Mouse (Mus musculus) forebrain, embryonic 14.5 days (tissue): ENCODE results near the gene Nme6. TPM values are rescaled to one million over a fixed set of nuclear protein-coding genes. Genes with fewer than 3 reads are reported as not detected.

ENCODE experiments used
- ATAC-seq: fragments of 200-750 bp; cut with Nextera tagmentation; 2 replicates; pipeline ENCODE4 v1.8.0; 2017; ENCODE audit warnings: mild to moderate bottlenecking, moderate library complexity
- DNase-seq: peaks from one replicate; pipeline ENCODE4 v3.0.0-alpha.2; 2015; ENCODE audit warnings: low spot score
- H3K27ac ChIP-seq: fragments of 300-500 bp; sonication (generic); 2 replicates; pipeline ENCODE4 v1.5.1; 2014; ENCODE audit warnings: low read depth, mild to moderate bottlenecking, control low read depth, low read length, moderate library complexity
- H3K27me3 ChIP-seq: fragments of 300-500 bp; sonication (generic); replicated peaks from 2 replicates; pipeline ENCODE4 v1.6.1; 2014; ENCODE audit warnings: low read length, control low read depth, mixed read lengths; ENCODE audit not compliant: control insufficient read depth, insufficient read depth
- H3K36me3 ChIP-seq: fragments of 300-500 bp; sonication (generic); 2 replicates; pipeline ENCODE4 v1.6.1; 2014; ENCODE audit warnings: low read length, control low read depth; ENCODE audit not compliant: control insufficient read depth, insufficient read depth
- H3K4me1 ChIP-seq: fragments of 300-500 bp; sonication (generic); 2 replicates; pipeline ENCODE4 v1.6.1; 2014; ENCODE audit warnings: antibody characterized with exemption, low read length, control low read depth; ENCODE audit not compliant: control insufficient read depth, insufficient read depth
- H3K4me2 ChIP-seq: fragments of 300-500 bp; sonication (generic); 2 replicates; pipeline ENCODE4 v1.6.1; 2014; ENCODE audit warnings: mild to moderate bottlenecking, control low read depth, low read length
- H3K4me3 ChIP-seq: fragments of 300-500 bp; sonication (generic); 2 replicates; pipeline ENCODE4 v1.5.1; 2014; ENCODE audit warnings: low read depth, low read length, control low read depth
- H3K9ac ChIP-seq: fragments of 300-500 bp; sonication (generic); 2 replicates; pipeline ENCODE4 v1.6.1; 2014; ENCODE audit warnings: mild to moderate bottlenecking, low read length, control low read depth, moderate library complexity
- H3K9me3 ChIP-seq: fragments of 300-500 bp; sonication (generic); replicated peaks from 2 replicates; pipeline ENCODE4 v1.6.1; 2016; ENCODE audit warnings: low read length, control low read depth, mixed read lengths; ENCODE audit not compliant: control insufficient read depth
- WGBS: fragments of 180-500 bp; shearing (Covaris S2); extraction: QIAGEN DNeasy Blood & Tissue Kit; methylation state at CpG from one replicate; pipeline ENCODE4 v1.1.7; 2014; 5-methylcytosine and 5-hydroxymethylcytosine counted together
- polyA plus RNA-seq: library from polyadenylated mRNA; unstranded; fragments of >200 nt; fragmentation: Nextera tagmentation; extraction: Ambion mirVana; gene quantifications from 2 replicates; pipeline ENCODE4 v1.2.1, GENCODE M21; 2014

Nme6 gene
- polyA plus RNA-seq, 1 experiment from 2014 or later, result 84.7 TPM

DNA sequence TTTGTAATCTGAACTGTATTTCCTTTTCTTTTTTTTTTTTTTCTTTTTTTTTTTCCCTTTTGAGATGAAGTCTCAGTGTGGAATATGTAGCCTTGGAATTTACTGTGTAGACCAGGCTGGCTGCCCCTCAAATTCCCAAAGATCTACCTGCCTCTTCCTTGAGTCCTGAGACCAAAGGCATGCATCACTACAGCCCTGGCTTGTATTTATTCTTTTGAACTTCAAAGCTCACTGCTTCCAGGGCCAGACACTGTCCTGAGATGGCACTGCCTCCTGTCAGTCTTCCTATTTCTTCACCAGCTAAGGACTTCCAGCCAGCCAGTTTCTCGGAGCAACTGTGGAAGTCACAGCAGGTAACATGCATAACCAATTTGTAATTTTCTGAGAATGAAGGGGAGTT lies 20.6 kb upstream of the Nme6 start, which contains the start of gene Spink8:
TSS of gene Spink8 (plus strand) at position 301 of the 400 bp plus-strand sequence.
- DNase-seq (no peak), ATAC-seq (no peak)
- WGBS, result 86% methylated on average over 1 of the region's 1 CpGs
- Histone ChIP-seq H3K4me2 (no peak within 1 kb of the TSS), H3K27me3 (no peaks in the 10 kb centered on the region), H3K4me1 (no peaks in the 10 kb centered on the region), H3K36me3 (no peaks in the 10 kb centered on the region), H3K4me3 (no peak within 1 kb of the TSS), H3K9ac (no peak within 1 kb of the TSS), H3K9me3 (no peaks in the 10 kb centered on the region), H3K27ac (no peak within 1 kb of the TSS)

DNA sequence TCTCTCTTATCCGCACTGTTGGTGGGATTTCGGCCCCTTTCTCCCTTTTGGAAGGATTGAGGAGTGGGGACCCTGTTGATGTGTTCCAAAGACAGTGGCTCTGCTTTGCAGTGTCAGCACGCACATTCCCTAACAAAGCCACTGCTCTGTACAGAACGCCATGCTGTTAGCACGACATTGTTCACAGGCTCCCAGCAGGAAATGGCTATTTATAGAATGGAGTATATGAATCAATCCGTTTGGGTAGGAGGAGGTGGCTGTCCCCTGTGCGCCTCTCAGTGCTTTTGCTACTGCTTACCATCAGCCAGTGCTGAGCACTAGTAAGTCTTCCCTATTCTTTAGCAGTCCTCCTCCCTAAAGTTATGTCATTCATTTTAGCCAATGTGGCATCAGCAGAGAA lies 19.1 kb upstream of the Nme6 start:
- Histone ChIP-seq H3K4me1 (no peaks in the 10 kb centered on the region), H3K27ac (0 out of 2 replicates have a peak overlapping the region, but pooled peaks have one; percentile 27), H3K36me3 (no peaks in the 10 kb centered on the region), H3K9me3 (no peaks in the 10 kb centered on the region), H3K27me3 (no peaks in the 10 kb centered on the region), H3K4me3 (no peak overlapping the region), H3K4me2 (no peak overlapping the region), H3K9ac (0 out of 2 replicates have a peak overlapping the region, but pooled peaks have one; percentile 8)
- DNase-seq, result peak; percentile 41
- WGBS, result 40% methylated on average over 7 of the region's 7 CpGs
- ATAC-seq, result no peak

DNA sequence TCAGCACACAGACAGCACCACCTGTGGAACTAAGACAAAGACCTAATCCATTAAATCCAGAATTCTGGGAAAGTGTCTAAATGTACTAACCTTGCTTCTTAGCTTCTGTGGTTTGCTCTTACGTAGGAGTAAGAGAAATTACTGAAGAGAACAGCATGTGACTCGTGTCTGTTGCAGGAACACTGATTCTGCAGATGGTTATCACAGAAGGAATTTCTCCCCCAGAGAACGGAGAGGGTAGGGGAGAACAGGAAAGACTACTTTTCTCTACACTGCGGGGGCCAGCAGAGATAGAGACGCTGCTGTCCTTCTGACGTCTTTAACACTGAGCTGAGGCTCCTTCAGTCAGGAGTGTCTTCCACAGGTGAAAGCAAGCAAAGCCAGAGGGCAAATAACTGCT lies 16.2 kb upstream of the Nme6 start:
- no peak overlapping the region for H3K9ac ChIP-seq
- WGBS, result 71% methylated on average over 6 of the region's 6 CpGs
- no peak for ATAC-seq

DNA sequence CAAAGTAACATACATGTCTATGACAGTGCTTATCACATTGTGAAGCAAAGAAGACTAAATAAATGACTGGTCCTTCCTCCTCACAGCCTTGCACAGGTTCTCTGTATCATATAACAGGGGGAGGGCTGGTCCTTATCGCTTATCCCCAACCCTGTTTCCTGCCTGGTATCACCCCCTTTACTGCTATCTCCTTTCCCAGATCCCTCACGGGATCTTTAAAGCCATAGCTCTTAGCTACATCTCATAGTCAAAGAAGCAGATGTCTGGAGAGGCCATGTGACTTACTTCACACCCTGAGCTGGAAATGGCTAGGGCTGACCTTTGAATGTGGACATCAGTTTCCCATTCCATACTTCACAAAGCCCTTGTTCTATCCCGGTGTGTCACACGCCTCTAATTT lies 6.8 kb upstream of the Nme6 start:
- Histone ChIP-seq H3K36me3 (no peaks in the 10 kb centered on the region), H3K9me3 (no peaks in the 10 kb centered on the region), H3K27me3 (no peaks in the 10 kb centered on the region), H3K9ac (no peak overlapping the region), H3K4me3 (no peak overlapping the region), H3K4me1 (no peaks in the 10 kb centered on the region), H3K4me2 (no peak overlapping the region), H3K27ac (no peak overlapping the region)
- DNase-seq (no peak), ATAC-seq (no peak)
- WGBS, result 80% methylated on average over 4 of the region's 4 CpGs

More for the DNA sequence above, 16.2 kb upstream of the Nme6 start:
- Histone ChIP-seq H3K27ac (no peak overlapping the region), H3K36me3 (no peaks in the 10 kb centered on the region), H3K4me1 (no peaks in the 10 kb centered on the region), H3K4me2 (no peak overlapping the region), H3K27me3 (no peaks in the 10 kb centered on the region), H3K9me3 (no peaks in the 10 kb centered on the region), H3K4me3 (no peak overlapping the region)
- DNase-seq, result no peak

DNA sequence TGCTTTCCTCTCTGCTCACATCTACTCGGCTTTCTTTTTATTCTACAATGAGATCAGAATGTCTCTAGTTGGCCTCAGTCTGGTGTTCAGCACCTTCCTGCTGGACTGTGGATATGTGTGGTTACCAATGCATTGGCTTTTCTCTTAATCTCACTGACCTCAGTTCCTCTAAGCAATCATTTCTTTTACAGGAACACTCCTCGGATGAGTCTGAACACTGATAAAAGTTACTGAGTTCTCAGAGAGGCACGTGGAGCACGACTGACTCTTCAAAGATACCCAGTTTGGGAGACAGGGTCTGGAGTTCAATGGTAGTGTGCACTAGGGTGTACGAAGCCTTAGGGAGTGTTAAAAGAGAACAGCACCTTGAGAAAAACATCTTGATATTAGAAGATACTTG lies 6.4 kb upstream of the Nme6 start:
- 76% methylated on average over 5 of the region's 5 CpGs for WGBS
- DNase-seq (no peak), ATAC-seq (no peak)
- Histone ChIP-seq H3K27me3 (no peaks in the 10 kb centered on the region), H3K4me2 (no peak overlapping the region), H3K4me3 (no peak overlapping the region), H3K9ac (no peak overlapping the region), H3K9me3 (no peaks in the 10 kb centered on the region), H3K4me1 (no peaks in the 10 kb centered on the region), H3K27ac (no peak overlapping the region), H3K36me3 (no peaks in the 10 kb centered on the region)

DNA sequence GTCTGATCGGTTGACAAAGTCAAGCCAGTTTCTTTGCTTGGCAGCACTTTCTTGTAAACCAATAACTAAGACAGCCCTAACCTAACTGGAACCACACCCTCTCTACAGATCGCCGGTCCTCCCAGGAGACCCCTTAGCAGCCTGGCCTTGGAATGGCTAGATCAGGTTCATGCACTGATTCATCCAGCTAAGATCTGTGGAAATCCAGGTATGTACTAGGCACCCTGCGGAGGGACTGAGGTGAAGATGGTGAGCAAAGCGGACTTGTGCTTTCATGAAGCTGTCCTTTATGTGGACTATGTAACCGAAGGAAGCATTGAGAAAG lies 501 bp downstream of the Nme6 start:
- ATAC-seq, result peak; percentile 53; the same call in 1 of the 2 replicates
- peaks cover 16% of the 10 kb centered on the region; the same call in 1 of the 2 replicates for H3K36me3 ChIP-seq
- no peak overlapping the region for H3K27ac ChIP-seq
- H3K4me1 ChIP-seq, result no peaks in the 10 kb centered on the region
- no peak for DNase-seq
- H3K4me3 ChIP-seq, result peak overlapping the region; percentile 48
- no peaks in the 10 kb centered on the region for H3K27me3 ChIP-seq
- no peaks in the 10 kb centered on the region for H3K9me3 ChIP-seq
- H3K9ac ChIP-seq, result peak overlapping the region; percentile 58
- peak overlapping the region; percentile 65 for H3K4me2 ChIP-seq
- WGBS, result 9% methylated on average over 6 of the region's 6 CpGs

DNA sequence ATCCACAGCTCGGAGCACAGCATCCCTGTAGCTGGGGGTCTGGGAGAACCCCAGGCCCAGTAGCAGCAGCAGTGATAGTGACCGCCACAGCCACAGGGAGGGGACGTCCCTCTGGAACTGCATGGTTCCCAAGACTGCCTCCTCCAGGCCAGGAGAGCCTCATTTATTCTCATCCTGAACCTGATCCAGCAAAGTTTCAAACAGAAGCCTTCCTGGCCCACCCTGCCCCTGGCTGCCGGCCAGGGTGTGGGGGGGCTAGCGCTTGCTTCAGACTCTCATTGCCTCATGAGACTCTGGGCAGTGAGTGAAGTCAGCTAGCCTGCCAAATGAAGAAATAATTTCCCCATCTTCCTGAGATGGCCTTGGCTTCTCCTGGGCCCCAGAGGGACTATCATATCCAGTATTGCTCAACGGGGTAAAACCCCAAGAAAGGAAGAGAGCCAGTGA lies 16.8 kb downstream of the Nme6 start, which contains the start of gene Camp:
TSS of gene Camp (minus strand) at position 306 of the 447 bp plus-strand sequence.
- DNase-seq, result peak; percentile 37
- Histone ChIP-seq H3K27me3 (no peaks in the 10 kb centered on the region), H3K4me2 (no peak within 1 kb of the TSS), H3K9ac (no peak within 1 kb of the TSS), H3K27ac (no peak within 1 kb of the TSS), H3K9me3 (no peaks in the 10 kb centered on the region), H3K36me3 (peaks cover 1% of the 10 kb centered on the region), H3K4me3 (no peak within 1 kb of the TSS), H3K4me1 (no peaks in the 10 kb centered on the region)
- ATAC-seq, result no peak
- WGBS, result 83% methylated on average over 6 of the region's 6 CpGs

DNA sequence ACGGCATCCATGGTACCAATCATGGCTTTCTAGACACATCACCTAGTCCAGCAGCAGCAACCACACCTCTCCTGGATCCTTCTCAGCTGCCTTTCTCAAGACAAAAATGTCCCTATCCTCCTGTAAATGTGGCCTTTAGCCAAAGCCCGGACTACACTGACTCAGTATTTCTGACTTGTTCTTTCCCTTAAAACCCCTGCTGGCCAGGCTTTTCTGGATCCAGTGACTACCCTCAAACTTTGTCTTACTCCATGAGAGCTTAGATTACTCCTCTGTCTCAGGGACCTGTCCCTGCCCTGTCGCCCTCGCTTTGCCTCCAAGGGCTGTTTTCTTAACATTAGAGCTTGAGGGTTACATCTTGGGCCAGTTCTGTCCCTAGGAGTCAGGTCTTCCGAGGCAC lies 17.6 kb downstream of the Nme6 start:
- Histone ChIP-seq H3K4me2 (no peak overlapping the region), H3K36me3 (no peaks in the 10 kb centered on the region), H3K9ac (no peak overlapping the region), H3K27ac (no peak overlapping the region), H3K4me1 (no peaks in the 10 kb centered on the region), H3K27me3 (no peaks in the 10 kb centered on the region), H3K9me3 (no peaks in the 10 kb centered on the region), H3K4me3 (no peak overlapping the region)
- DNase-seq (no peak), ATAC-seq (no peak)
- 87% methylated on average over 5 of the region's 5 CpGs for WGBS

DNA sequence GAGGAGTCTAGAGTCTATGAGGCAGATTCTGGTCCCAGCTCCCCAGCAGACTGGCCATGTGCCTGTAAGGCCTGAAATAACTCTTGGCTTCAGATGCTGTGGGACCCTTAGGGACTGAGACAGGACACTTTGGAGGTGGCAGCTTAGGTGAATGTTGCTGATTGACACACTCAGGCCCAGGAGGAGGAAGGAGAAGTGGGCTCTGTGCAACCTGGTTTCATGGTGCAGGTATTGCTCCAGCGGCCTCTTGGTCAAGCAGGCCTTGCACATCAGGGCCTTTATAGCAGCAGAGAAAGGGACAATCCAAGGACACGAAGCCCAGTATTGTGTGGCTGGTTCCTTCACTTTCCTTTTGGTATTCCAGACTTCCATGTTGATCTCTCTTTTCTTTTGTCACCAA lies 21.8 kb downstream of the Nme6 start:
- 87% methylated on average over 2 of the region's 2 CpGs for WGBS
- no peak overlapping the region for H3K27ac ChIP-seq
- no peak overlapping the region for H3K4me3 ChIP-seq
- H3K9me3 ChIP-seq, result no peaks in the 10 kb centered on the region
- H3K36me3 ChIP-seq, result no peaks in the 10 kb centered on the region
- ATAC-seq, result no peak
- H3K9ac ChIP-seq, result no peak overlapping the region
- no peaks in the 10 kb centered on the region for H3K4me1 ChIP-seq
- DNase-seq, result no peak
- H3K27me3 ChIP-seq, result no peaks in the 10 kb centered on the region
- no peak overlapping the region for H3K4me2 ChIP-seq
